Mouse (Mus musculus): ENCODE measurements at regions not wholly inside any gene's neighbourhood (a gene's known extent, or its start where the extent isn't known, plus 50 kb on each side); places are given as distances from the start of the nearest gene placed in this dataset.

DNA sequence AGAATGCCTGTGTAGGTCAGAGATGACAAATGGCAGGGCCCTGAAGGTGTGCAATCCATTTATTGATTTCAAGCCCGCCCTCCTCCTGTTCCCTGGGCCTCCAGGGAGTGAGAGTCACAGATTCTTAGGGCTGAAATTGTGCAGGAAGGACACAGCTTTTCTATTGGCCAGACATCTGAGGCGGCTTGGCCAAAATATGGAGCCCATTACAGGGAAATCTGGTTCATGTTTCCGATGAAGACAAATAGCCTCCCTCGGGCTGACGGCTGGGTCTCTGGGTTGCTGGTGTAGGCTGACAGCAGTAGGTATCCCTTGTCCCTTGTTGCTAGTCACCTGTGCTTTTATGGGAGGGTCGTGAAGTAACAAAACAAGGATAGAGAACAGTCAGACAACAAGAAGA lies 413.2 kb downstream of the Tshz3 start:
- 72% methylated on average over 6 of the region's 6 CpGs for WGBS
- Histone ChIP-seq H3K36me3 (no peaks in the 10 kb centered on the region), H3K9me3 (no peaks in the 10 kb centered on the region), H3K27me3 (replicated peaks) (no peaks in the 10 kb centered on the region), H3K9ac (no peak overlapping the region), H3K4me3 (no peak overlapping the region), H3K4me2 (replicated peaks) (no peak overlapping the region), H3K4me1 (no peaks in the 10 kb centered on the region), H3K27ac (no peak overlapping the region)
- ATAC-seq (ENCODE audit: low FRiP score, low read depth) = no peak

DNA sequence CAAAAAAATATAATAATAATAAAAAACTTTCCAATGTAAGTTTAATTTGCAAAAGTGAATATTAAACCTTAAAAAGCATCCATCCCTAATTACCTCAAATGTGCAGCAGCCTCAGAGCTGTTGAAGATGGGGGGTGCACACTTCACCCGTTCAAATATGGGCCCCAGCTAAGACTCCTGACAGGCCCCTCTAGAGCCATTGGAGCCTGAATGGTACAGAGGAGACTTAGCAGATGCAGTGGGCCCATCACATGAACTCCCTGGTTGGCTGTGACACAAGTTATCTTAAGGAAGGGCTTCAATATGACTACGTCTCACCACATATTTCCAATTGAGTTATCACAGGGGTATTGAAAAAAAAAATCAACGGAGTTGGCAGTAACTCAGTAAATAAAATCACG lies 422.9 kb downstream of the Tshz3 start:
- 88% methylated on average over 4 of the region's 4 CpGs for WGBS
- H3K4me1 ChIP-seq = no peaks in the 10 kb centered on the region
- H3K9ac ChIP-seq = no peak overlapping the region
- no peak overlapping the region for H3K4me3 ChIP-seq
- no peaks in the 10 kb centered on the region for H3K9me3 ChIP-seq
- no peaks in the 10 kb centered on the region for H3K36me3 ChIP-seq
- no peak overlapping the region for H3K4me2 ChIP-seq (replicated peaks)
- ATAC-seq (ENCODE audit: low FRiP score, low read depth) = no peak
- H3K27me3 ChIP-seq (replicated peaks) = no peaks in the 10 kb centered on the region
- no peak overlapping the region for H3K27ac ChIP-seq

DNA sequence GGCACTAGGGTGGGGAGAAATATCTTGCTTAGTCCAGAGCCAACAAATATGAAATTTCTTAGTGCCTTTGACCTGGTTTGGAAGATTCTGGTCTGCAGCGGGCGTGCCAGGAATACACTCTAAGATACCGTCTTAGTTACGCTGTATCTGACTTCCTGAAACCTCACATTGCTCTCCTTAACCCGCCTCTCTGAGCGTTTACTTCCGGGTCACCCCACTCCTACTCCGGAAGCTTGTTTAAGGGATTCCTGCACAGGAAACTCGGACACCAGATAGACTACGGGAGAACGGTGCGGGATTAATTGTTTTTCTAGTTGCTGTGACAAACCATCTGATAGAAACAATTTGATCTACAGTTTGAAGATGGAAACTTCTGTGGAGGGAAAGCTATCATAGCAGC lies 442.3 kb downstream of the Tshz3 start:
- Histone ChIP-seq H3K27me3 (replicated peaks) (no peaks in the 10 kb centered on the region), H3K4me3 (no peak overlapping the region), H3K36me3 (no peaks in the 10 kb centered on the region), H3K4me1 (0 out of 2 replicates have a peak, but pooled peaks cover 8% of the 10 kb centered on the region), H3K27ac (no peak overlapping the region), H3K9me3 (no peaks in the 10 kb centered on the region), H3K9ac (no peak overlapping the region), H3K4me2 (replicated peaks) (no peak overlapping the region)
- WGBS = 90% methylated on average over 12 of the region's 12 CpGs
- ATAC-seq (ENCODE audit: low FRiP score, low read depth) = no peak

DNA sequence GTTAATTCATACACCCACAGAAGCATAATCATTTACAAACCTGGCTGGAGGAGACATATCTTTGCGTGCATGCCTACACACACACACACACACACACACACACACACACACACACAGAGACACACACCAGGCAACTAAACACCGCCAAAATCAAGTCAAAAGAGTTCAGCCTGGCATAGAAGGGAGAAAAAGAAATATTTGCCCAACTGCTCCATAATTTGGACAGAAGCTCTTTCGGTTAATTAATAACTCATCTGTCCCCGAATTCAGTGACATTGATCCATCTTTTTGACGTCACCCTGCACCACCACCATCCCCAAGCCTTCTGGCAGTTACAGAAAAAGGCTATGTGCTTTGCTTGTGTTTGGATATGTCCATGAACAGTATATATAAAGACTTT lies 444.9 kb downstream of the Tshz3 start:
- Histone ChIP-seq H3K27ac (no peak overlapping the region), H3K27me3 (replicated peaks) (no peaks in the 10 kb centered on the region), H3K36me3 (no peaks in the 10 kb centered on the region), H3K4me3 (no peak overlapping the region), H3K4me1 (0 out of 2 replicates have a peak, but pooled peaks cover 8% of the 10 kb centered on the region), H3K9me3 (no peaks in the 10 kb centered on the region), H3K4me2 (replicated peaks) (no peak overlapping the region), H3K9ac (no peak overlapping the region)
- ATAC-seq (ENCODE audit: low FRiP score, low read depth) = no peak
- WGBS = 87% methylated on average over 5 of the region's 5 CpGs

DNA sequence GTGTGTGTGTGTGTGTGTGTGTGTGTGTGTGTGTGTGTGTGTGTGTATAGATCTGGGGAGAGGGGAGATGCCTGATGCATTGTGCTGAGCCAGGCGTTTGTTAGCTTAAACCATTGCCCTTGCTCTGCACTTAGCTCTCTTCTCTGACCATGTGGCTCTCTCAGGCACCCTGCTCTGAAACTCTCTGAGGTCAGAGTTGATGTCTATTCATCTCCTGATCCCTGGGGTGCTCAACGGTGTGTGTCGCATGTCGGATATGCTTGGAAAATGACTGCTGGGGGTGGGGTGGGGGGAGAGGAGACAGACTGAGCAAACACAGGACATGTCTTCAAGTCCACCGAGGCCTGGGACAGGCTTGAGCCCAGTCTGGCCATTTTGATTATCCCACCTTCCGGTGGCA lies 446.4 kb downstream of the Tshz3 start:
- H3K36me3 ChIP-seq = no peaks in the 10 kb centered on the region
- no peaks in the 10 kb centered on the region for H3K27me3 ChIP-seq (replicated peaks)
- H3K4me1 ChIP-seq = 0 out of 2 replicates have a peak, but pooled peaks cover 8% of the 10 kb centered on the region
- H3K9ac ChIP-seq = no peak overlapping the region
- 49% methylated on average over 6 of the region's 6 CpGs for WGBS
- no peak overlapping the region for H3K27ac ChIP-seq
- no peaks in the 10 kb centered on the region for H3K9me3 ChIP-seq
- no peak overlapping the region for H3K4me2 ChIP-seq (replicated peaks)
- ATAC-seq (ENCODE audit: low FRiP score, low read depth) = no peak
- no peak overlapping the region for H3K4me3 ChIP-seq

DNA sequence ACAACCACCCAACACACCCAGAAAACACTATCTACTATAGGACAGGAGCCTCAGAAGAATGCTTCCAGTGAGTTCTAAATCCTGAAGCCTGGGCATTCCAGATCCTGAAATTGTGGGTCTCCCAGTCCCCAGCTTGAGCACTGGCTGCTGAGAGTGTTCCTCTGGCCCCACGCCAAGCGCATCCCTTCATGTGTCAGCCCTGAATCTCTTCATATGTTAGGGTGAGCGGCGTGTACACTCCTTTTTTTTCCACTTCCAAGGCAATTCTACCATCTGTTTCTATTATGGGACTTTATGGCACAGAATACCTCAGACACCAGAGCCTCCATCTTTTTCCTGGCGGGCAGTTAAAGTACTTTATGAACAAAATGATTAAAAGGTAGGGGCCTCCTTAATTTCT lies 451.8 kb downstream of the Tshz3 start:
- ATAC-seq (ENCODE audit: low FRiP score, low read depth) = no peak
- Histone ChIP-seq H3K36me3 (no peaks in the 10 kb centered on the region), H3K27me3 (replicated peaks) (no peaks in the 10 kb centered on the region), H3K4me3 (no peak overlapping the region), H3K9me3 (no peaks in the 10 kb centered on the region), H3K4me1 (no peaks in the 10 kb centered on the region), H3K9ac (no peak overlapping the region), H3K4me2 (replicated peaks) (no peak overlapping the region), H3K27ac (no peak overlapping the region)
- 76% methylated on average over 5 of the region's 5 CpGs for WGBS

DNA sequence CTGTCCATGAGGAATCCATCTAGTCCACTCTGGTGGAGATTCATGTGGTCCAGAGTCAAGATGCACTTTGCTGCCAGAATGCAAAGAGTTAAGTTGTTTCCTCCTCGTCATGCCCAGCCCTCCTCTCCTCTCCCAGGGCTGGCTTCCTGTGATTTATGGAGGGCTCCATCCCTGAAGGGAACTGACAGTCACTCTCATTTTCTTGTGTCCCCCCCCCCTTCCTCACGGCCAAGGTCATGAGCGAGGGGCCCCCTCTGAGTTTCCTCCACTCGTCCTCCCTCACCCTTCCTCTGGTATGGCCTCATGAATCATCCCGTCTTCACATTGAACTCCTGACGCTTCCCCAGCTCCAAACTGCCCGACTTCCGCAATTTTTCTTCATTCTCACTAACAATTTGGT lies 461.9 kb downstream of the Tshz3 start:
- ATAC-seq (ENCODE audit: low FRiP score, low read depth) = no peak
- Histone ChIP-seq H3K9me3 (no peaks in the 10 kb centered on the region), H3K27me3 (replicated peaks) (no peaks in the 10 kb centered on the region), H3K4me2 (replicated peaks) (no peak overlapping the region), H3K27ac (no peak overlapping the region), H3K4me1 (peaks cover 4% of the 10 kb centered on the region; the same call in 1 of the 2 replicates), H3K4me3 (no peak overlapping the region), H3K9ac (no peak overlapping the region), H3K36me3 (no peaks in the 10 kb centered on the region)
- WGBS = 36% methylated on average over 8 of the region's 8 CpGs

DNA sequence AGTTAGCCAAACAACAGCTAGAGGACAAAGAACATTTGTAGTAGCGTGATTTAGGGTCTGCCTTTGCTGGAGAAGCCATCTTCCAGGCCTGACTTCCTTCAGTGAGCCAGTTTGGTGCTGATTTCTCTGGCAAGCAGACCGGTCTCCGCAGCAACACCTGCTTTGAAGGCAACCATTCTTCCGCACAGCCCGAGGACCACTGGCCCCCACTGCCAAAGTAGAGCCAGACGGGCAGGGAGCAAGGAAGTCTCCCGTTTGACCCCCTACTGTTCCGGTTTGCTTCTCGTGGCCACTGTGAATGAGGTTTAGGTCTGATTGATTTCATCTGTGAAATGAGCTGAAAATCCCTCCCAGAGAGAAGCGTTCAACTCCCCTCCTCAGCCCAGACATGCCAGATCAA lies 471.0 kb downstream of the Tshz3 start:
- no peaks in the 10 kb centered on the region for H3K36me3 ChIP-seq
- H3K4me3 ChIP-seq = no peak overlapping the region
- no peaks in the 10 kb centered on the region for H3K9me3 ChIP-seq
- H3K27ac ChIP-seq = no peak overlapping the region
- no peak overlapping the region for H3K4me2 ChIP-seq (replicated peaks)
- ATAC-seq (ENCODE audit: low FRiP score, low read depth) = 0 out of 2 replicates have a peak, but pooled peaks have one; percentile 25
- no peaks in the 10 kb centered on the region for H3K27me3 ChIP-seq (replicated peaks)
- H3K9ac ChIP-seq = no peak overlapping the region
- peaks cover 4% of the 10 kb centered on the region; the same call in 1 of the 2 replicates for H3K4me1 ChIP-seq
- WGBS = 33% methylated on average over 10 of the region's 10 CpGs

DNA sequence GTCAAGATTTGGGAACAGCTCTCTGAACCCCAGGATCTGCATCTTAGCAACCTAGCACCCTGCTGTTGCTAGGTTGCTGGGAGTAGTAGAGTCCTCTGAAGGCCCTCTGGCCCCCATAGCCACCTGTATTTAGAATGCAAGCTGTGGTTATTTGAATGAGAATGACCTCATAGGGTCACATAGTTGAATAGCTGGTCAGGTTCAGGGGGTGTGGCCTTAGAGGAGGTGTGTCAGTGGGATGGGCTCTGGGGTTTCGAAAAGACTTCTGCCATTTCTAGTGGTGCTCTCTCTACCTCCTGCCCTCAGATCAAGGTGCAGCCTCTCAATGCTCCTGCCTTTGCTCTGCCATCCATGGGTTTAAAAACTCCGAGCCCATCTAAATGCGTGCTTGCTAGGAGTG lies 477.8 kb downstream of the Tshz3 start:
- Histone ChIP-seq H3K36me3 (no peaks in the 10 kb centered on the region), H3K9ac (no peak overlapping the region), H3K4me1 (peaks cover 16% of the 10 kb centered on the region), H3K27me3 (replicated peaks) (no peaks in the 10 kb centered on the region), H3K4me2 (replicated peaks) (no peak overlapping the region), H3K27ac (no peak overlapping the region), H3K4me3 (no peak overlapping the region), H3K9me3 (no peaks in the 10 kb centered on the region)
- no peak for ATAC-seq (ENCODE audit: low FRiP score, low read depth)
- 84% methylated on average over 3 of the region's 3 CpGs for WGBS

DNA sequence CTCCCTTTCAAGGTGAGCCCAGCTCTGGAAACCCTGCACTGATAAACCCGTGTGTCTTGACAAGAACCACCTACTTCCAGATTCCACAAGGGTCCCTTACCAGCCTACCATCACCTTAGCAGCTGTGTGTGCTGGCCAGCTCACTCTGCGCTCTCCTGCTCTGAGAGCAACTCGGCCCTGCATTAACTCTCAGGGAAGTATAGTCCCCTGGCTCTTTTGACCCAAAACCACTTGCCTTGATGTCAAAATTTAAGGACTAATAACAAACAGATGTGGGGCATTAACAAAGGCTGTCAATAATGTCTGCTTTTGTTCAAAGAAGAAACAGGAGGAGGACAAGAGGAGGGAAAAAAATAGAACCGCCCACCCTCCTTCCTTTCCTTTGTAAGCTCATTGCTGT lies 480.3 kb downstream of the Tshz3 start:
- no peak overlapping the region for H3K27ac ChIP-seq
- no peak overlapping the region for H3K9ac ChIP-seq
- no peaks in the 10 kb centered on the region for H3K27me3 ChIP-seq (replicated peaks)
- 58% methylated on average over 4 of the region's 4 CpGs for WGBS
- no peak for ATAC-seq (ENCODE audit: low FRiP score, low read depth)
- H3K36me3 ChIP-seq = no peaks in the 10 kb centered on the region
- peaks cover 22% of the 10 kb centered on the region for H3K4me1 ChIP-seq
- H3K4me3 ChIP-seq = no peak overlapping the region
- no peaks in the 10 kb centered on the region for H3K9me3 ChIP-seq
- H3K4me2 ChIP-seq (replicated peaks) = no peak overlapping the region

DNA sequence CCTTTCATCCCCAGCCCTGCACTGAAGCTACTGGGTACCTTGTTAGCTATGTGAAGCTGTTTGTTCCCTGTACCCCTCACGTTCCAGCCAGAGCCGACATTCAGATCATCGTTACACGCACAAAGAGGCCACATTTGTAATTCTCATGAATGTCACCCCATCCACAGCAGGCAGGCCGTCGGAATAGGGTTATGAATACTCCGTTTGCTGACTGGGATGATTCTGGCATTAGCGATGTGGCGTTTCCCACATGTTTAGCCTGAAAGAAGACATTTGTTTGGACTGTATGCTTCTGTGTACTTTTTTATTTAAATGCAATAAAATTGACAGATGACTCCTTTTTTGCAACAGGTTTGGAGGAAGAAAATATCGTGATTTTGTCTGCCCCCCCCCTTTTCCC lies 482.0 kb downstream of the Tshz3 start:
- WGBS = 20% methylated on average over 10 of the region's 10 CpGs
- Histone ChIP-seq H3K27ac (no peak overlapping the region), H3K9me3 (no peaks in the 10 kb centered on the region), H3K27me3 (replicated peaks) (no peaks in the 10 kb centered on the region), H3K9ac (no peak overlapping the region), H3K4me1 (peaks cover 22% of the 10 kb centered on the region), H3K4me3 (no peak overlapping the region), H3K36me3 (no peaks in the 10 kb centered on the region), H3K4me2 (replicated peaks) (peak overlapping the region; percentile 45)
- no peak for ATAC-seq (ENCODE audit: low FRiP score, low read depth)

DNA sequence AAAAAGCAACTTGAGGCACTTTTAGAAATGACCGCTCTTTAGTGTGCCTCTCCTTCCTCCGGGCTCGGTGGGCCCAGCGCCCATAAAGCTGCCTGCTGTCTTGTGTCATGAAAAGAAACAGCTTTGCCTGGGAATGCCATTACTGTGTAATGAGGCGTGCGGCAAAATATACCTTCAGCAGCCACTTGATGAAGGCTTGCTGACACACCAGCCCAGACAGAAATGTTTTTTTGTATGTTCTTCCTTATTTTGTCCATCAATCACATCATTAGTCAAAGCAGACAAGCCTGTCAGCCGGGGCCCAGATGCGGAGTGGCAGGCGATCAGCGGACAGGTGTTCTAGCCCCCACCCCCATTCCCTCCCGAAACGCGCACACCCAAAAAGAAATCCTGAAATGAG lies 482.5 kb downstream of the Tshz3 start:
- Histone ChIP-seq H3K36me3 (no peaks in the 10 kb centered on the region), H3K4me3 (no peak overlapping the region), H3K27ac (no peak overlapping the region), H3K4me1 (peaks cover 22% of the 10 kb centered on the region), H3K27me3 (replicated peaks) (no peaks in the 10 kb centered on the region), H3K9me3 (no peaks in the 10 kb centered on the region), H3K4me2 (replicated peaks) (peak overlapping the region; percentile 45), H3K9ac (no peak overlapping the region)
- ATAC-seq (ENCODE audit: low FRiP score, low read depth) = peak; percentile 66
- WGBS = 20% methylated on average over 13 of the region's 13 CpGs

DNA sequence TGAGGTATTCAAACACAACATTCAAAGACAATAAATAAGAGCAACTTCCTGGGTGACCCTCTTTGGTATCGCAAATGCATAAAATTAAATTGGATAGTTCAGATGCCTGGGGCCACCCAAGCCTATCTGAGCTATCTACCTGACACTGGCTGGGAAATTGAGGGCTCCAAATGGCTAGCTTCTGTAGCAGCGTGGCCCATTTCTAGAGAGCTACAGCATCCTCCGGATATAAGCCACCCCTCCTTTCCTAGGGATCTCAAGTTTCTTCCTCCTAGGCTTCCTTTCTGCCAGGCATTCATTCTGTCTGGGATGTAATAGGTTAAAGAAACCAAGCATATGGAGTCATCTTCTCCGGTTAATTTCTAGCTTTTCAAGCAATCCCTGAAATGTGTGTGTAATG lies 483.2 kb downstream of the Tshz3 start:
- Histone ChIP-seq H3K4me1 (peaks cover 22% of the 10 kb centered on the region), H3K4me3 (no peak overlapping the region), H3K9ac (no peak overlapping the region), H3K27me3 (replicated peaks) (no peaks in the 10 kb centered on the region), H3K9me3 (no peaks in the 10 kb centered on the region), H3K4me2 (replicated peaks) (0 out of 2 replicates have a peak overlapping the region, but pooled peaks have one; percentile 45), H3K27ac (no peak overlapping the region), H3K36me3 (no peaks in the 10 kb centered on the region)
- ATAC-seq (ENCODE audit: low FRiP score, low read depth) = no peak; the same call in 1 of the 2 replicates
- WGBS = 52% methylated on average over 4 of the region's 4 CpGs
